Mouse (Mus musculus) ovary, adult 18-20 months (tissue): ENCODE measurements around the gene Tmem19.

Experiments
- DNase-seq: peaks from one replicate; pipeline ENCODE4 v3.0.0; 2022; ENCODE audit warnings: low spot score, mixed read lengths

Gene Tmem19

GRCm38 (mm10) chr10:115311263-115311965, 50.9 kb downstream of the Tmem19 start:
- DNase-seq = no peak

GRCm38 (mm10) chr10:115309191-115309590, 53.1 kb downstream of the Tmem19 start:
- DNase-seq = no peak

- DNase-seq = no peak
These were observed 54.9 kb downstream of the Tmem19 start for GRCm38 (mm10) chr10:115307331-115307875.

GRCm38 (mm10) chr10:115298683-115299082, 63.6 kb downstream of the Tmem19 start:
- DNase-seq = no peak

GRCm38 (mm10) chr10:115297582-115297981, 64.7 kb downstream of the Tmem19 start:
- DNase-seq = no peak

GRCm38 (mm10) chr10:115296401-115296935, 65.8 kb downstream of the Tmem19 start:
- DNase-seq = no peak

- no peak for DNase-seq
These were observed 67.1 kb downstream of the Tmem19 start for GRCm38 (mm10) chr10:115295162-115295561.

GRCm38 (mm10) chr10:115294715-115295114, 67.6 kb downstream of the Tmem19 start:
- DNase-seq = no peak

- no peak for DNase-seq
These were observed 68.4 kb downstream of the Tmem19 start for GRCm38 (mm10) chr10:115293946-115294345.

- no peak for DNase-seq
These were observed 71.6 kb downstream of the Tmem19 start for GRCm38 (mm10) chr10:115290671-115291070.
